Mouse (Mus musculus): Measurements from ENCODE around the gene Ces2b. TPM values are rescaled to one million over a fixed set of nuclear protein-coding genes. Genes with fewer than 3 reads are reported as not detected.

The Ces2b gene
- polyA plus RNA-seq, 1 experiment from 2014 or later, result 23.2 TPM

DNA sequence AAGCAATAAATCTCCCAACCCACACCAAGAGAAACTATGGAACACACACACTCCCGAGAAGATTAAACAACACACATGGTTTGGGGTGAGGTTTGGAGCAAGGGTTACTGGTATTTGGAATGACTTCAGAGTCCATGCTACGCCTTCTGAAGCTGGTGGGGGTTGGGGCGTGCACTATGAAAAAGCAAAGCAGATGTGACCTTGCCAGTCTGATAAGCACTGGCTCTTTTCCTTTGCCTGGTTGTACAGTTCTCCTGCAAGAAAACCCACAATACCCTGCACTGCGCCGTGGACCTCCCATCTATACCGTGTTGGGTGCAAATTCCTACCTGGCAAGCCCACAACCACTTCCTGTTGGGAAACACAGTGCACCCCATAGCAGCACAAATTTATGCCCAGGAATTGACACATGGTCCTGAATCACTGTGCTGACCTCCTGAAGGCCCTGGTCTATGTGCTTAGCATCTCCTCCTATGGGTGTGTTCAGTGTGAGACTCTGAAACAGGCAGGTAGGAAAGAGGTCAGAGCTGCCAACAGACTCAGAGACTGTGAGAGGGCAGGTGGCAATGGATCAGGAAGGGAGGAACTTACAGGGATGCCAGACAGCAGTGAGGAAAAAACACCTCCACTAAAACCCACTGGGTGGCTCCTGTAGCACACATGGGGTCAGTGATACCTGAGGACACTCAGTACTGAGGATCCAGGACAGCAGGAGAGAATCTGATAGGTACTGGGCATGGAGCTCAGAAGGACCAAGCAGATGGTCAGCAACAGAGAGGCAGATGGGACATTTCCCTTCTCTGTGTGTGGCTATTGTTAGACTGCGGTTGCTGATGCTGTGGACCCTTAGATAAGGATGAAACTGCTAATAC, 22.6 kb upstream of the Ces2b start:
- H3K36me3 ChIP-seq (ENCODE audit: control insufficient read depth, insufficient read depth, low read length), result no peaks in the 10 kb centered on the region
- no peak overlapping the region for H3K9ac ChIP-seq (ENCODE audit: low read length)
- no peaks in the 10 kb centered on the region for H3K4me1 ChIP-seq (replicated peaks; ENCODE audit: control insufficient read depth, insufficient read depth)
- no peaks in the 10 kb centered on the region for H3K27me3 ChIP-seq (ENCODE audit: control insufficient read depth, insufficient read depth, low read length)
- ATAC-seq (ENCODE audit: low FRiP score, low TSS enrichment) (peak; percentile 92), DNase-seq (ENCODE audit: low spot score) (peak; percentile 72)
- TF ChIP-seq CTCF (IDR thresholded peaks at IDR 0.05; ENCODE audit: low read depth) (peak; percentile 15), EP300 (optimal IDR thresholded peaks at IDR 0.05) (no peak)
- WGBS, result 66% methylated on average over 7 of the region's 7 CpGs
- no peak overlapping the region for H3K4me3 ChIP-seq (ENCODE audit: low read depth, low read length)
- H3K27ac ChIP-seq (replicated peaks), result peak overlapping the region; percentile 71
- H3K4me2 ChIP-seq (replicated peaks; ENCODE audit: low read depth), result no peak overlapping the region
- no peaks in the 10 kb centered on the region for H3K9me3 ChIP-seq (ENCODE audit: control insufficient read depth, low read length)

DNA sequence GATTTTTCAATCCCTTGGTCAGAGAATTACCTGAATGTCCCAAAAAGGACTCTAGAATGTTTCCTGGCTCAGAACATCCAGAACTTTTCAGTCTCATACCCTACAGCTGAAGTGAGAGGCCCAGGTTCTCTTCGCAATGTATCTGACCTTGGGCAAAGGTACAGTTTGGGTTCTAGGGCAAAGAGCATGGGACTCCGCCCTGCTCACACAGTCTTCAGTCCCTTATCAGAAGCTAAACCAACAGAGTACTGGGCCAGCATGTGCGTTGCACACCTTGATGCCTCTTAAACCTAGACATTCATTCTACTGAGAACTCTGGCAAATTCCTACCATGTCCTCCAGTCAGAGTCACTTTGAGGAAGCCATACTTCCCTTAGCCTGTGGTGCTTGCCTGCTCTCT, 21.9 kb upstream of the Ces2b start:
- H3K27ac ChIP-seq (replicated peaks), result peak overlapping the region; percentile 71
- no peak for TF ChIP-seq CTCF (IDR thresholded peaks at IDR 0.05; ENCODE audit: low read depth)
- TF ChIP-seq EP300 (optimal IDR thresholded peaks at IDR 0.05), result no peak

DNA sequence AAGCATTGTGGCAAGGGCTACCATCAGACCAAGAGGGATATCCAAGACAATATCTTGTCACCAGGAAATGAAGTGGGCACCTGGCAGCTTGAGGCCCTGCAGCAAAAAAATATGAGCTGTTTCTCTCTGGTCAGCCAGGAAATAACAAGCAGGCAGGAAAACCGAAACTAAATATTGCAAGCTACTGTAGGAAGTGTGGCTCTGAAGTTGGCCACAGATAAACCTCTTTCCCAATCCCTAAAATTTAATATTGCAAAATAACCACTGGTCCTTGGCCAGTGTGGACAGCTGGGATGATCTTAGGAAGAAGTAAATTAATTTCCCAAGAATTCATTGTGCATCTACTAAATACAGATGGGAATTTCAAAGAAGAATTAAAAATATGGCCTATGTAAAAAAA, 4.5 kb upstream of the Ces2b start:
- no peaks in the 10 kb centered on the region for H3K9me3 ChIP-seq (ENCODE audit: control insufficient read depth, low read length)
- no peak overlapping the region for H3K4me3 ChIP-seq (ENCODE audit: low read depth, low read length)
- ATAC-seq (ENCODE audit: low FRiP score, low TSS enrichment), result no peak
- no peaks in the 10 kb centered on the region for H3K4me1 ChIP-seq (replicated peaks; ENCODE audit: control insufficient read depth, insufficient read depth)
- 74% methylated on average over 1 of the region's 1 CpGs for WGBS
- TF ChIP-seq CTCF (IDR thresholded peaks at IDR 0.05; ENCODE audit: low read depth) (no peak), EP300 (optimal IDR thresholded peaks at IDR 0.05) (no peak)
- no peak overlapping the region for H3K9ac ChIP-seq (ENCODE audit: low read length)
- no peak overlapping the region for H3K27ac ChIP-seq (replicated peaks)
- H3K36me3 ChIP-seq (ENCODE audit: control insufficient read depth, insufficient read depth, low read length), result no peaks in the 10 kb centered on the region
- no peaks in the 10 kb centered on the region for H3K27me3 ChIP-seq (ENCODE audit: control insufficient read depth, insufficient read depth, low read length)
- DNase-seq (ENCODE audit: low spot score), result no peak
- no peak overlapping the region for H3K4me2 ChIP-seq (replicated peaks; ENCODE audit: low read depth)

More for the DNA sequence above, 21.9 kb upstream of the Ces2b start:
- H3K4me1 ChIP-seq (replicated peaks; ENCODE audit: control insufficient read depth, insufficient read depth), result no peaks in the 10 kb centered on the region
- no peaks in the 10 kb centered on the region for H3K36me3 ChIP-seq (ENCODE audit: control insufficient read depth, insufficient read depth, low read length)
- DNase-seq (ENCODE audit: low spot score) (peak; percentile 59), ATAC-seq (ENCODE audit: low FRiP score, low TSS enrichment) (peak; percentile 90)
- no peaks in the 10 kb centered on the region for H3K9me3 ChIP-seq (ENCODE audit: control insufficient read depth, low read length)
- H3K27me3 ChIP-seq (ENCODE audit: control insufficient read depth, insufficient read depth, low read length), result no peaks in the 10 kb centered on the region
- WGBS, result 76% methylated on average over 3 of the region's 3 CpGs
- no peak overlapping the region for H3K4me3 ChIP-seq (ENCODE audit: low read depth, low read length)
- no peak overlapping the region for H3K9ac ChIP-seq (ENCODE audit: low read length)
- H3K4me2 ChIP-seq (replicated peaks; ENCODE audit: low read depth), result no peak overlapping the region

DNA sequence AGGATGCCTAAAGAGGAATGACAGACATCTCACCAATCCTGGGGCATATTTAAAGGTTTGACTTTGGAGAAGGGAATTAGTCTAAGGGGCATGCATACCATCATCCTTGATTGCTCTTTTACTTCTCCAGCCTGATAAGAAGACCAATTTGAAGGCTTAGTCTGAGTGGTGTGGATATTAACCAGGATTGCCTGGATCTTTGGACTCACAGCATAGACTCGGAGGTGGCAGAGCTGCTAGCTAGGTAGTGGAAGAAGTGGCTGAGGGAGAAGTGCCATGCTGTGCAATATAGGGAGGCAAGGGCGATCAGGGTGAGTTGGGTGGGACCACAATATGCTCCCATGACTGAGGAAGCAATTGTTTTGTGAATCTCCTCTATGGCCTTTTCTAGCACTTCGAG, 3.2 kb upstream of the Ces2b start:
- no peaks in the 10 kb centered on the region for H3K9me3 ChIP-seq (ENCODE audit: control insufficient read depth, low read length)
- no peaks in the 10 kb centered on the region for H3K4me1 ChIP-seq (replicated peaks; ENCODE audit: control insufficient read depth, insufficient read depth)
- no peak overlapping the region for H3K4me2 ChIP-seq (replicated peaks; ENCODE audit: low read depth)
- H3K4me3 ChIP-seq (ENCODE audit: low read depth, low read length), result no peak overlapping the region
- H3K36me3 ChIP-seq (ENCODE audit: control insufficient read depth, insufficient read depth, low read length), result no peaks in the 10 kb centered on the region
- no peak overlapping the region for H3K27ac ChIP-seq (replicated peaks)
- DNase-seq (ENCODE audit: low spot score) (no peak), ATAC-seq (ENCODE audit: low FRiP score, low TSS enrichment) (no peak)
- no peak for TF ChIP-seq CTCF (IDR thresholded peaks at IDR 0.05; ENCODE audit: low read depth)
- no peak for TF ChIP-seq EP300 (optimal IDR thresholded peaks at IDR 0.05)
- H3K27me3 ChIP-seq (ENCODE audit: control insufficient read depth, insufficient read depth, low read length), result no peaks in the 10 kb centered on the region
- 78% methylated on average over 3 of the region's 3 CpGs for WGBS
- no peak overlapping the region for H3K9ac ChIP-seq (ENCODE audit: low read length)

DNA sequence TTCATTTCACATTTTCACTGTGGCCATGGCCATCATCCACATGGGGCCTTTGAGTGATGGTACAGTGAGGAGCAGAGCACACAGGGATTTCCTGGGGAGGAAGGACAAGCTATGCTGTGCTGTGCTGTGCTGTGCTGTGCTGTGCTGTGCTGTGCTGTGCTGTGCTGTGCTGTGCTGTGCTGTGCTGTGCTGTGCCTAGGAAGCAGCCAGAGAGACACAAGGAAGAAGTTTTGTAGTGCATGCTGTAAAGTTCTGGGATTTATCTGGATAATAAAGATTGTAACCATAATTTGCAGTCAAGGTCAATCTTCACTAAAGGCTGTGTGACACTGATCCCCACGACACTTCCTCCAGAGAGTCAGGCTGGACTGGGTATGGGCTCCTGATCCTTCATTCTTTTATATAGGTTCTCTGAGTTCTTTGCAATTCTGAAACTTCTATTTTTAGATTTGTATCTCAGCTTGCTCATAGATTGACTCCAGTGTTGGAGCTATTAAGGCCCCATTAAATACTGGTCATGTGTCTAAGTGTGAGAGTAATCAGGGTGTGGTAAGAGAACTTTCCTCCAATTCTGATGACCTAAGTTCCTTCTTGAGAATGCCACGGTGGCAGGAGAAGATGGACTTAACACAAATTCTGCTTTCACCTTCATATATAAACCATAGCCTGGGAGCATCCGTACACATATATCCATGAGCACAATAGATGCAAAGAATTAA, 10.1 kb downstream of the Ces2b start:
- TF ChIP-seq CTCF (IDR thresholded peaks at IDR 0.05; ENCODE audit: low read depth), result no peak
- TF ChIP-seq EP300 (optimal IDR thresholded peaks at IDR 0.05), result no peak
- Histone ChIP-seq H3K27me3 (ENCODE audit: control insufficient read depth, insufficient read depth, low read length) (no peaks in the 10 kb centered on the region), H3K4me3 (ENCODE audit: low read depth, low read length) (no peak overlapping the region), H3K9ac (ENCODE audit: low read length) (no peak overlapping the region), H3K4me2 (replicated peaks; ENCODE audit: low read depth) (no peak overlapping the region), H3K4me1 (replicated peaks; ENCODE audit: control insufficient read depth, insufficient read depth) (no peaks in the 10 kb centered on the region), H3K27ac (replicated peaks) (no peak overlapping the region), H3K36me3 (ENCODE audit: control insufficient read depth, insufficient read depth, low read length) (no peaks in the 10 kb centered on the region), H3K9me3 (ENCODE audit: control insufficient read depth, low read length) (no peaks in the 10 kb centered on the region)
- ATAC-seq (ENCODE audit: low FRiP score, low TSS enrichment) (peak; percentile 90), DNase-seq (ENCODE audit: low spot score) (no peak)
- WGBS, result 73% methylated on average over 3 of the region's 3 CpGs

DNA sequence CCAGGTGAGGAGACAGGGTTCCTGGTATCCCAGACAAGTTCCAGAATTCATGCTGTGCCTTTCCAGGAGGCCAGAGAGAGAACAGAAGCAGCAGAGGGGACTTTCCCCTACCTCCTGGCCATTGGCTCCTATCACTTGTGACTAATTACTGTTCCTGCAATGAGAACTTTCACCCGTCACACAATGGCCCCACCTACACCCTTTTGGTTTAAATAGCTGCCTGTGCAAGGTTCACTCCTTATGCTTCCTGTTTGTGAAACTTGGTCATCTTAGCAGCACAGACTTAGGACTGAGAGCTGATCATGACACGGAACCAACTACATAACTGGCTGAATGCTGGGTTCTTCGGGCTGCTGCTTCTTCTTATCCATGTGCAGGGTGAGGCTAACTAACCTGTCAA, 15.5 kb downstream of the Ces2b start, which contains the start of gene Ces2c:
Gene Ces2c, plus strand, starts transcription at position 238 of the 400 bp plus-strand sequence.
- whole genome bisulfite sequencing, result 64% methylated on average over 3 of the region's 3 CpGs
- Histone ChIP-seq H3K36me3 (ENCODE audit: control insufficient read depth, insufficient read depth, low read length) (no peaks in the 10 kb centered on the region), H3K27me3 (ENCODE audit: control insufficient read depth, insufficient read depth, low read length) (no peaks in the 10 kb centered on the region), H3K4me2 (replicated peaks; ENCODE audit: low read depth) (no peak within 1 kb of the TSS), H3K4me3 (ENCODE audit: low read depth, low read length) (no peak within 1 kb of the TSS), H3K9ac (ENCODE audit: low read length) (no peak within 1 kb of the TSS), H3K4me1 (replicated peaks; ENCODE audit: control insufficient read depth, insufficient read depth) (no peaks in the 10 kb centered on the region), H3K27ac (replicated peaks) (peak within 1 kb of the TSS; percentile 30; the same call in 1 of the 2 replicates), H3K9me3 (ENCODE audit: control insufficient read depth, low read length) (no peaks in the 10 kb centered on the region)
- no peak for TF ChIP-seq EP300 (optimal IDR thresholded peaks at IDR 0.05)
- TF ChIP-seq CTCF (IDR thresholded peaks at IDR 0.05; ENCODE audit: low read depth), result no peak
- ATAC-seq (ENCODE audit: low FRiP score, low TSS enrichment) (peak; percentile 94), DNase-seq (ENCODE audit: low spot score) (peak; percentile 72)

Data from stomach, postnatal 0 days (tissue).